Mouse (Mus musculus): ENCODE data around the gene Hoxa13. TPM values are rescaled to one million over a fixed set of nuclear protein-coding genes. Genes with fewer than 3 reads are reported as not detected.

Hoxa13 gene
- polyA plus RNA-seq, 1 experiment from 2014 or later, result not detected

DNA sequence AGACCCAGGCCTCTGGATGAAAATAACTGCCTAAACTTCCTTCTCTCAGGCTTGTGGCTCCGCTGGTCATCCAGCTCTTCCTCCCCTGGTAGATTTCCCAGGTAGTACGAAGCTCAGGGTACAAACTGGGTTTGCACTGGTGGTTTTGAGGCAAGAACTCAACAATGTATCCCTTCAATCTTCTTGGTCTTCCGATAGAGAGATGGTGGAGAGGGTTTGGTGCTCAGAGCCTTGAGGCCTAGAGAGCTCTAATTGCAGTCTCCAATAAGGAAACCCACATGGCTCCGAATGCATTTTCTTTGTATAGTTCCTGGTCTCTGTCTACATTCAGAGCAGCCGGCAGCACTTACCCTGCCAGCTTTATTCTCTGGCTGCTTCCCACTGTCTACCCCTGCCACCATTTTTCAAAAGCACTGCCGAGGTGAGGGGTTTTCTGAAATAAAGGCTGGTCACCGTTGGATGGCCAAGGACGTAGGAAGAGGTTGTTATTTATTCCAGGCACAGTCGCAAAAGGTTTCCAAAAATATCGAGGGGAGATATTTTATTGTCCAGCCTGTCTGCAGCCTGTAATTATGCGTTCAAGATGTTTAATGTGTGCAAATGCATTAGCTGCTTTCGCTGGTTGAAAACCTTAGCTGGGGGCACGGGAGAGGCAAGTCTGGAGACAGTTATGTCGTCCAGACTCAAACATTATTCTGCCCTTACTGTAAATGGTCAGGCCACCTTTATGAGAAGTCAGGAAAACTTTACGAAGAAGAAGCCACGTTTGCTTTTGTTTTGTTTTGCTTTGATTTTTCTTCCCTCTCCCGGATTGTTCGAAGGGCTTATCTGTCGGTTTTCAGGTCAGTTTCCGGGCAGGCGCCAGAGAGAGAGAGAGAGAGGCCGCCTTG is 12.3 kb upstream of the Hoxa13 start:
- H3K9ac ChIP-seq (ENCODE audit: low read depth, low read length), result no peak overlapping the region
- DNase-seq (ENCODE audit: low spot score) (no peak), ATAC-seq (replicated peaks; ENCODE audit: low FRiP score, low read depth) (no peak)
- no peaks in the 10 kb centered on the region for H3K36me3 ChIP-seq (ENCODE audit: insufficient read depth, low read length)
- TF ChIP-seq CTCF (IDR thresholded peaks at IDR 0.05; ENCODE audit: low read depth), result no peak
- no peaks in the 10 kb centered on the region for H3K9me3 ChIP-seq (replicated peaks; ENCODE audit: low read length)
- WGBS, result 17% methylated on average over 22 of the region's 22 CpGs
- H3K4me1 ChIP-seq (replicated peaks; ENCODE audit: insufficient read depth, low read length), result no peaks in the 10 kb centered on the region
- H3K4me2 ChIP-seq (ENCODE audit: low read length), result no peak overlapping the region
- H3K27ac ChIP-seq, result no peak overlapping the region
- peaks cover 87% of the 10 kb centered on the region for H3K27me3 ChIP-seq (ENCODE audit: insufficient read depth, low read length)
- H3K4me3 ChIP-seq (replicated peaks; ENCODE audit: low read depth, low read length), result no peak overlapping the region

DNA sequence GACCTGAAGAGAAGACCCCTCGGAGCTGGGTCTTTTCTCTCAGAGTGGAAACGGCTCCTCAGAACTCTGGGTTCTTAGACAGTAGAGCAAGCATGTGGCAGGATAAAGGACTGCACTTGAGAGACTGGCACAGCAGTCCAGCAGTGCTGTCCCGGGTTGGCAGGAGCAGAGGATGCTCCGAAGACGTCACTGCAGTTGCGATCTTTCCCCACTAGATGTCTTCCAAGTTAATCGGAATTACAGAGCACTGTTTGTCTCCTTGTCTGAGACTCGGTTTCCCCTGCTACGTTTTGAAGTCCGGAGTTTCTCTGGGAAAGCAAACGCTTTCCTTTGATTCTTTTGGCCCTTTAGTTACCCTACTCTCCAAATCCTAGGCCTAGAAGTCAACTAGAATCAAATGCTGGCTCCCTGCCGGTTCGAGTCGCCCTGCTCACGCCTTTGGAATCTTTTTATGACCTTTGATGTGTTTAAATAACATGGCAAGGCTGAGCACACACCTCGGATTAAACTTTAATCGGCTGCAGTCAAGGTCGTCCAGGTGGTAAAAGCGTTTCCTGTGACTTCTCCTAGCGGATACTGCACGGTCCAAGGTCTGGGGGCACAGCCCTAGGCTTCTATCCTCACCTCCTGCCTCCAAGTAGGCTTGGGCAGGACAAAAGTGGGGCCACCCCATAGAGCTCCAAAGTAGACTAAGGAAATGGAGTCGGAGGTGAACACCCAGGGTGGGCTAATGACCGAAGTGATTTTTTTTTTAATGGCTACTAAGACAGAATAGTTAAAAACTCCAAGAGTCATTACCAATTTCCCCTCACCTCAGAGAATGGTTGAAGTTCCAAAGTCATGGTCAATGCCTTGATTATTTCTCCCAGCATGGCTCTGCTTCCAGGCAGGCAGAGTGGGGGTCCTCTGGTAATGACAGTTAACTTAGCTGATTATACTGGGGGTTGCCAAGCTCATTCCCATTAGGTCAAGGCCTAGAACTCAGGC is 10.1 kb upstream of the Hoxa13 start:
- TF ChIP-seq CTCF (IDR thresholded peaks at IDR 0.05; ENCODE audit: low read depth), result peak; percentile 65
- Histone ChIP-seq H3K27me3 (ENCODE audit: insufficient read depth, low read length) (peaks cover 87% of the 10 kb centered on the region), H3K9ac (ENCODE audit: low read depth, low read length) (no peak overlapping the region), H3K9me3 (replicated peaks; ENCODE audit: low read length) (no peaks in the 10 kb centered on the region), H3K4me1 (replicated peaks; ENCODE audit: insufficient read depth, low read length) (no peaks in the 10 kb centered on the region), H3K4me2 (ENCODE audit: low read length) (no peak overlapping the region), H3K4me3 (replicated peaks; ENCODE audit: low read depth, low read length) (no peak overlapping the region), H3K36me3 (ENCODE audit: insufficient read depth, low read length) (no peaks in the 10 kb centered on the region), H3K27ac (no peak overlapping the region)
- peak; percentile 53 for ATAC-seq (replicated peaks; ENCODE audit: low FRiP score, low read depth)
- DNase-seq (ENCODE audit: low spot score), result peak; percentile 86
- WGBS, result 9% methylated on average over 23 of the region's 23 CpGs

DNA sequence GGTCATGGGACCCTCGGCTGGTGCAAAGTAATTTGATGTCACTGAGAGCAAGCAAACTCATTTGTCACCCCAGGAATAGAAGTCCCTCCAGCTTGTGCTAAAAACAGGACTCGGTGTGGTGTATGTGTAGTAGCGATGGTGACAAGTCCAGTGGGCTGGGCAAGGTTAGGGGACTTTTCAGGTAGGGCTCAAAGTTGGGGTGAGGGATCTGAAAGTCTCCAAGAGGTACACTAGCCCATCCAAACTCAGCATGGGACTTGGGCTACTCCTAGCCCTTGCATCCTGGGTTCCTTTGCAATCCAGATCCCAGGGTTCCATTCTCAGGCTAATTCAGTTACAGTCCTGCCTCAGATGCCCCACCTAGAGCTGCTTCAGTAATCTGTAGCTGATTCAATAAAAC is 8.1 kb upstream of the Hoxa13 start:
- 5% methylated on average over 3 of the region's 3 CpGs for WGBS
- Histone ChIP-seq H3K4me3 (replicated peaks; ENCODE audit: low read depth, low read length) (no peak overlapping the region), H3K9me3 (replicated peaks; ENCODE audit: low read length) (no peaks in the 10 kb centered on the region), H3K4me1 (replicated peaks; ENCODE audit: insufficient read depth, low read length) (no peaks in the 10 kb centered on the region), H3K36me3 (ENCODE audit: insufficient read depth, low read length) (no peaks in the 10 kb centered on the region), H3K4me2 (ENCODE audit: low read length) (no peak overlapping the region), H3K27me3 (ENCODE audit: insufficient read depth, low read length) (peaks cover 89% of the 10 kb centered on the region), H3K27ac (no peak overlapping the region), H3K9ac (ENCODE audit: low read depth, low read length) (no peak overlapping the region)
- ATAC-seq (replicated peaks; ENCODE audit: low FRiP score, low read depth), result no peak
- TF ChIP-seq CTCF (IDR thresholded peaks at IDR 0.05; ENCODE audit: low read depth), result no peak
- no peak for DNase-seq (ENCODE audit: low spot score)

DNA sequence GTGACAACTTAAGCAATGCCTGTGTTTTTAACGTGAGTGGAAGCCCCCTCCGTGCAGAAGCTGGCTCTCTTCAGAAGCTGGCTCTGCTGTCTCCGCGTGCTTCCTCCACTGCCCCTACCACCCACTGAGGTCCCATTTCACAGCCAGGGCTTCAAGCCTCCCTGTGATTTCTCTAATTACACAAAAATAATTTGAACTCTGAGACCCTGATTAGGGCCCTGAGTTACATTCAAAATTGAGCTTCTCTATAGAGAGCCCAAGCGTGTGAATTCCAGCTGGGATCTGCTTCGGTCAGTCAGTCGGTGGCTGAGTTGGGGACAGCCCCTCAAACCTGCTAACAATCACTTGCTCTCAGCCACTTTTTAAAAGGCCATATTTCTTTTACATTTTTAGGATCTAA is 7.7 kb upstream of the Hoxa13 start:
- Histone ChIP-seq H3K4me1 (replicated peaks; ENCODE audit: insufficient read depth, low read length) (no peaks in the 10 kb centered on the region), H3K4me2 (ENCODE audit: low read length) (no peak overlapping the region), H3K36me3 (ENCODE audit: insufficient read depth, low read length) (no peaks in the 10 kb centered on the region), H3K27ac (no peak overlapping the region), H3K27me3 (ENCODE audit: insufficient read depth, low read length) (peaks cover 89% of the 10 kb centered on the region), H3K4me3 (replicated peaks; ENCODE audit: low read depth, low read length) (no peak overlapping the region), H3K9ac (ENCODE audit: low read depth, low read length) (no peak overlapping the region), H3K9me3 (replicated peaks; ENCODE audit: low read length) (no peaks in the 10 kb centered on the region)
- no peak for ATAC-seq (replicated peaks; ENCODE audit: low FRiP score, low read depth)
- no peak for TF ChIP-seq CTCF (IDR thresholded peaks at IDR 0.05; ENCODE audit: low read depth)
- 16% methylated on average over 7 of the region's 7 CpGs for WGBS
- no peak for DNase-seq (ENCODE audit: low spot score)

DNA sequence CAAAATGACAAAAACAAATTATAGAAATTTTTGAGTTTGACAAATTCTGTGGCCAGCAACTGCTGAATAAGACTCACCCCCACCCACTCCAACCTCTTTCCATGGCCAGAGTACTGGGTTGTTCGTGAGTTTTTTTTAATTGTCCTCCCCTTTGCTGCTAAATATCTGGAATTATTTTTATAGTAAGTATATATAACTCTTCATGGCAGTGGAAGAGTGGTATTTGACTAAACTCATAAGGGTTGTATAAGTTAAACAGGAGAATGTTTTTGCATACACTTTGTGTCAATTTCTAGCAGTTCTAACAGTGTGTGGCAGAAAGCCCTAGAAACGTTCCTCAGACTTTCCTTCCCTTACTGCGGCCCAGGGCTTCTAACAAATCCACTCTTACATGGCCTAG is 7.0 kb upstream of the Hoxa13 start:
- Histone ChIP-seq H3K27ac (no peak overlapping the region), H3K9ac (ENCODE audit: low read depth, low read length) (no peak overlapping the region), H3K4me3 (replicated peaks; ENCODE audit: low read depth, low read length) (no peak overlapping the region), H3K27me3 (ENCODE audit: insufficient read depth, low read length) (peaks cover 92% of the 10 kb centered on the region), H3K4me1 (replicated peaks; ENCODE audit: insufficient read depth, low read length) (no peaks in the 10 kb centered on the region), H3K4me2 (ENCODE audit: low read length) (no peak overlapping the region), H3K9me3 (replicated peaks; ENCODE audit: low read length) (no peaks in the 10 kb centered on the region), H3K36me3 (ENCODE audit: insufficient read depth, low read length) (no peaks in the 10 kb centered on the region)
- ATAC-seq (replicated peaks; ENCODE audit: low FRiP score, low read depth), result no peak
- WGBS, result 13% methylated on average over 3 of the region's 3 CpGs
- DNase-seq (ENCODE audit: low spot score), result no peak
- no peak for TF ChIP-seq CTCF (IDR thresholded peaks at IDR 0.05; ENCODE audit: low read depth)

- no peak for TF ChIP-seq CTCF (IDR thresholded peaks at IDR 0.05; ENCODE audit: low read depth)
- no peak overlapping the region for H3K27ac ChIP-seq
- 18% methylated on average over 5 of the region's 5 CpGs for WGBS
- H3K36me3 ChIP-seq (ENCODE audit: insufficient read depth, low read length), result no peaks in the 10 kb centered on the region
- DNase-seq (ENCODE audit: low spot score) (peak; percentile 20), ATAC-seq (replicated peaks; ENCODE audit: low FRiP score, low read depth) (no peak)
- H3K4me3 ChIP-seq (replicated peaks; ENCODE audit: low read depth, low read length), result no peak overlapping the region
- H3K4me1 ChIP-seq (replicated peaks; ENCODE audit: insufficient read depth, low read length), result no peaks in the 10 kb centered on the region
- H3K4me2 ChIP-seq (ENCODE audit: low read length), result no peak overlapping the region
- H3K9me3 ChIP-seq (replicated peaks; ENCODE audit: low read length), result no peaks in the 10 kb centered on the region
- no peak overlapping the region for H3K9ac ChIP-seq (ENCODE audit: low read depth, low read length)
- H3K27me3 ChIP-seq (ENCODE audit: insufficient read depth, low read length), result peaks cover 92% of the 10 kb centered on the region
Measured at GRCm38 (mm10) chr6:52267221-52267620, 6.5 kb upstream of the Hoxa13 start.
